Mouse (Mus musculus): ENCODE measurements at regions not wholly inside any gene's neighbourhood (a gene's known extent, or its start where the extent isn't known, plus 50 kb on each side); places are given as distances from the start of the nearest gene placed in this dataset.

DNA sequence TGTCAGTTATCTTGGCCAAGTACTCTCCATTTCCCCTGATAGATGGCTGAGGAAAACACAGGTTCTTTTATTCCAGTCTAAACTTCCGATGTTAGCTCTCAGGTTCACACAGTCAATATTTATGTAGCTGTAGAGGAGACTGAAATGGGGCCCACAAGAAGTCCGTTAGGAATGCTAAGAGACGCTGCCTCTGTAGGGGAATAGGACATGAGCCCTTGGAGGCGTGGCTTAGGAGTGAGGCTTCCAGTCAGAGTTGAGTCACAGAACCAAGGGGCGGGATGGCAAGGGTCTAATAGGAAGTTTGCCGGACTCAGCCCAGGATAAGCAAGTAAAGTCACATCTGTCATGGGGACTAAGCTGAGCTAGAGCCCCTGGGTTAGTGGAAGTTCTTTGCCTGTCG, 150.5 kb downstream of the Bcl11b start:
- TF ChIP-seq POLR2A (IDR thresholded peaks at IDR 0.05; ENCODE audit: insufficient read length, low read depth) (no peak), MYOD1 (IDR thresholded peaks at IDR 0.05; ENCODE audit: control insufficient read depth in 1 of 3, insufficient read length in 2 of 3, low read depth in 2 of 3) (no peak), E2F4 (IDR thresholded peaks at IDR 0.05; ENCODE audit: insufficient read depth) (no peak), REST (IDR thresholded peaks at IDR 0.05; ENCODE audit: insufficient read depth, insufficient read length) (no peak), TCF12 (IDR thresholded peaks at IDR 0.05; ENCODE audit: insufficient read depth, poor library complexity, severe bottlenecking) (no peak), POLR2AphosphoS2 (IDR thresholded peaks at IDR 0.05; ENCODE audit: insufficient read length, low read depth) (no peak), MYOG (IDR thresholded peaks at IDR 0.05; ENCODE audit: control insufficient read depth in 1 of 3, insufficient read depth in 1 of 3, insufficient read length in 2 of 3, low read depth in 2 of 3) (no peak), USF1 (IDR thresholded peaks at IDR 0.05; ENCODE audit: low read depth) (no peak), MAX (IDR thresholded peaks at IDR 0.05; ENCODE audit: low read depth) (no peak), CEBPB (IDR thresholded peaks at IDR 0.05; ENCODE audit: insufficient read depth, poor library complexity, severe bottlenecking) (no peak)
